Mouse (Mus musculus) C2C12 (cell line): ENCODE results near the gene Grid1.

Experiments used
- CTCF ChIP-seq: IDR thresholded peaks from one replicate; pipeline ENCODE4 v1.5.1; 2011; ENCODE audit not compliant: control insufficient read depth, insufficient read depth, insufficient read length
- MYOD1 ChIP-seq: IDR thresholded peaks from one replicate; pipeline ENCODE4 v1.6.1; 2011; ENCODE audit warnings: low read depth; ENCODE audit not compliant: control insufficient read depth, insufficient read length
- USF1 ChIP-seq: IDR thresholded peaks from one replicate; pipeline ENCODE4 v1.6.1; 2011; ENCODE audit warnings: low read depth, mild to moderate bottlenecking, control low read depth, moderate library complexity

- TF ChIP-seq MYOD1 = no peak
- no peak for TF ChIP-seq CTCF
- TF ChIP-seq USF1 = no peak
These were observed 19.1 kb downstream of the Grid1 start for GRCm38 (mm10) chr14:34838999-34839398.
